Mouse (Mus musculus) hindbrain, embryonic 15.5 days (tissue): ENCODE results near the gene Apbb1. TPM values are rescaled to one million over a fixed set of nuclear protein-coding genes. Genes with fewer than 3 reads are reported as not detected.

Source experiments
- ATAC-seq: fragments of 200-750 bp; cut with Nextera tagmentation; 2 replicates; pipeline ENCODE4 v1.8.0; 2017; ENCODE audit warnings: low read depth, moderate number of reproducible peaks, moderate TSS enrichment; ENCODE audit not compliant: low FRiP score
- H3K27ac ChIP-seq: fragments of 300-500 bp; sonication (generic); replicated peaks from 2 replicates; pipeline ENCODE4 v1.5.1; 2015; ENCODE audit warnings: mild to moderate bottlenecking, inconsistent platforms
- H3K27me3 ChIP-seq: fragments of 300-500 bp; sonication (generic); 2 replicates; pipeline ENCODE4 v1.6.1; 2015; ENCODE audit warnings: control low read depth, inconsistent platforms
- H3K36me3 ChIP-seq: fragments of 300-500 bp; sonication (generic); 2 replicates; pipeline ENCODE4 v1.6.1; 2015; ENCODE audit warnings: control low read depth, inconsistent platforms
- H3K4me1 ChIP-seq: fragments of 300-500 bp; sonication (generic); replicated peaks from 2 replicates; pipeline ENCODE4 v1.6.1; 2015; ENCODE audit warnings: control low read depth, inconsistent platforms
- H3K4me2 ChIP-seq: fragments of 300-500 bp; sonication (generic); 2 replicates; pipeline ENCODE4 v1.6.1; 2015; ENCODE audit warnings: moderate library complexity, mild to moderate bottlenecking, inconsistent platforms
- H3K4me3 ChIP-seq: fragments of 300-500 bp; sonication (generic); 2 replicates; pipeline ENCODE4 v1.5.1; 2015; ENCODE audit warnings: mild to moderate bottlenecking, inconsistent platforms
- H3K9ac ChIP-seq: fragments of 300-500 bp; sonication (generic); 2 replicates; pipeline ENCODE4 v1.6.1; 2015; ENCODE audit warnings: inconsistent platforms
- H3K9me3 ChIP-seq: fragments of 300-500 bp; sonication (generic); 2 replicates; pipeline ENCODE4 v1.6.1; 2016; ENCODE audit warnings: control low read depth, inconsistent platforms
- WGBS: fragments of 180-500 bp; shearing (Covaris S2); methylation state at CpG from one replicate; pipeline ENCODE4 v1.1.7; 2015; 5-methylcytosine and 5-hydroxymethylcytosine counted together
- polyA plus RNA-seq: library from polyadenylated mRNA; unstranded; fragments of >200 nt; fragmentation: Nextera tagmentation; extraction: Ambion mirVana; gene quantifications from 2 replicates; pipeline ENCODE4 v1.2.1, GENCODE M21; 2015

Gene Apbb1
- polyA plus RNA-seq, 1 experiment from 2014 or later = 330 TPM

DNA sequence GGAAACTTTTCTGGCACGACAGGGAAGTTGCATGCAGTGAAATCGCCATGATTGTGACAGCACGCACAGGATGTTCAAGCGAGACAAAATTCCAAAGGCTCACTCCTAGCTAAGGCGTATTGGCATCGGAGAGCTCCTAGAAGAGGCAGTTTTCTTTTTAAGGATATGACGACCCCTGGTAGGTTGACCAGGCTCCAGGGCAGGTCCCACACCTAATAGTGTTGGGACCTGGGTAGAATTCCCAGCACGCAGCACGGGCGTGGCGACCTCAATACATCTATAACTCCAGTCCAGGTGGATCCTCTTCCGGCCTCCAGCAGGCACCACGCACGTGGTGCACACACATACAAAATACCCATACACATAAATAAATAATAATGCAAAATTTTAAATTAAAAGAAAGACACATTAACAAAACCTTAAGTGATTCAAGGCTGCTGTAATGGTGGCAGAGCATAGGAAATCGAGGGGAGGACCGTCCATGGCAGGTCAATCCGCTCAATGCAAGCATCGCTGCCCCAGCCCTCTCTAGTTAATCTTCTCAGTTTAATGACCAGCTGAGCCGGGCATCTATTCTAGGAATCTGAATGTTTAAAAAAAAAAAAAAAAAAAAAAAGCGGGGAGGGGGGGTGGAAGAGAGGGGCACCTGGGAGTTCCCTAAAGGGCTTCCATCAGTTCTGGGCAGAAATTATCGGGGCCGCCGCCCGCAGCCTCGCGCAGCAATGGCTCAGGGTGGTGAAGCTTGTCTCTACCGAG, 27.8 kb downstream of the Apbb1 start:
- peak; percentile 49 for ATAC-seq

DNA sequence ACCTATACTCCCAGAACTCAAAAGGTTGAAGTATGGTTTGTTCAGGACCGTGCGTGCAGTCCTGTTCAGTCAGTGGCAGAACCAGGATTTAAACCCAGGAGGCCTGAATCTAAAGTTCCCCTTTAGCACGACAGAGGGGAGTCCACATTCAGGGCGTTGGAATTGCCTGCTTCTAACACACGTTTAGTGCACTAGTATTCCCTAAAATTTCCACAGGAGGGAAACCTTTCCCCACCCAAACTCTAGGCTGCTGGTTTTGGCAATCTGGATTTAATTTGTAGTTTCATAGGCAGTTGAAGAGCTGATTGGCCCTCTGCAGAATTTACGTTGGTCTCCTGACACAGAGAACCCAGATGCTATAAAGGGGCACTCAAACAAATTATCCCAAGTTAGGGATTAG, 32.4 kb downstream of the Apbb1 start:
- Histone ChIP-seq H3K36me3 (no peaks in the 10 kb centered on the region), H3K27ac (no peak overlapping the region), H3K9ac (no peak overlapping the region), H3K27me3 (no peaks in the 10 kb centered on the region), H3K4me3 (no peak overlapping the region), H3K4me2 (no peak overlapping the region), H3K9me3 (no peaks in the 10 kb centered on the region), H3K4me1 (peaks cover 7% of the 10 kb centered on the region; the same call in 1 of the 2 replicates)
- WGBS = 56% methylated on average over 6 of the region's 6 CpGs
- no peak for ATAC-seq

More for the DNA sequence above, 27.8 kb downstream of the Apbb1 start:
- Histone ChIP-seq H3K4me3 (peak overlapping the region; percentile 70), H3K9ac (peak overlapping the region; percentile 74), H3K4me1 (peaks cover 33% of the 10 kb centered on the region), H3K4me2 (peak overlapping the region; percentile 78), H3K27me3 (no peaks in the 10 kb centered on the region), H3K27ac (peak overlapping the region; percentile 86), H3K36me3 (peaks cover 15% of the 10 kb centered on the region), H3K9me3 (no peaks in the 10 kb centered on the region)
- WGBS = 24% methylated on average over 27 of the region's 27 CpGs

DNA sequence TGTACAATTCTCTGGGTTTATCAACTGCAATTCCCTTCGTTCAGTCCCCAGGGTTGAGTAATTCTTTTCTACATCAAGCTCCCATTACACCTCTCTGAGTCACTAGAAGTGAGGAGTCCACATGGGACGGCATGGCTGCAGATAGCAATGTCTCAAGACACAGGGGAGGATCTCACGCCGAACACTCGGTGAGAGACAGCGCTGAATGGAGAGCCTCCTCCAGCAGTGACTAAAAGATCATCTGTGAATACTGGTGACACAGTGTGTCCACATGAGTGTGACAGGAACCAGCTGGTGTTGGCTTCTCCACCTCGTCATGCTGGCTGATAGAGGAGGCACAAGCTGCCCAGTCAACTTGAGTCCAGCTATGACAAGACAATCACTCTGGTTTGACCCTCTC, 33.5 kb downstream of the Apbb1 start:
- H3K27ac ChIP-seq = no peak overlapping the region
- H3K4me3 ChIP-seq = no peak overlapping the region
- H3K4me2 ChIP-seq = no peak overlapping the region
- H3K36me3 ChIP-seq = no peaks in the 10 kb centered on the region
- H3K9ac ChIP-seq = no peak overlapping the region
- WGBS = 74% methylated on average over 7 of the region's 7 CpGs
- 0 out of 2 replicates have a peak, but pooled peaks cover under 1% of the 10 kb centered on the region for H3K4me1 ChIP-seq
- no peaks in the 10 kb centered on the region for H3K27me3 ChIP-seq
- no peak for ATAC-seq
- no peaks in the 10 kb centered on the region for H3K9me3 ChIP-seq

DNA sequence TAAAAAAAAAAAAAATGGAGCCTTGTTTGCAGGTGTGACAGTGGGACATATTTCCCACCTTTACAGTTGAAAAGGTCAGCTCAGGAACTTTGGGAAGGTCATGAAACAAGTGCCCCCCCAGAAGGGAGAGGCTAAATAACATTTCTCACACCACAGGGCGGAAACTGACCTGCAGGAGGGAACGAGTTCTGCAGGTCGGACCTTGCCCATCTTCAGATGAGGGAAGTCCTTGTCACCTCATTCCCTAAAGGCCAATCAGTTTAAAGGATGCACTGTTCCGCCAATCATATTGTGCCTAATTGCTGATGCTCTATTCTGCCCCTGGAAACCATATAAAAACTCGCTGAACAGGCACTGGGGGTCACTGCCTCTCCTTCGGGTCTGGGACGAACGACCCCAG, 35.5 kb downstream of the Apbb1 start:
- no peak overlapping the region for H3K9ac ChIP-seq
- no peaks in the 10 kb centered on the region for H3K4me1 ChIP-seq
- ATAC-seq = no peak
- H3K4me2 ChIP-seq = no peak overlapping the region
- no peaks in the 10 kb centered on the region for H3K27me3 ChIP-seq
- no peak overlapping the region for H3K27ac ChIP-seq
- no peak overlapping the region for H3K4me3 ChIP-seq
- H3K9me3 ChIP-seq = no peaks in the 10 kb centered on the region
- no peaks in the 10 kb centered on the region for H3K36me3 ChIP-seq
- 75% methylated on average over 8 of the region's 8 CpGs for WGBS

GRCm38 (mm10) chr7:105534162-105534561, 47.3 kb downstream of the Apbb1 start:
- no peak for ATAC-seq
- Histone ChIP-seq H3K4me3 (no peak overlapping the region), H3K4me1 (no peaks in the 10 kb centered on the region), H3K4me2 (no peak overlapping the region), H3K27me3 (no peaks in the 10 kb centered on the region), H3K36me3 (no peaks in the 10 kb centered on the region), H3K27ac (no peak overlapping the region), H3K9me3 (no peaks in the 10 kb centered on the region), H3K9ac (no peak overlapping the region)
- WGBS = 80% methylated on average over 3 of the region's 3 CpGs

DNA sequence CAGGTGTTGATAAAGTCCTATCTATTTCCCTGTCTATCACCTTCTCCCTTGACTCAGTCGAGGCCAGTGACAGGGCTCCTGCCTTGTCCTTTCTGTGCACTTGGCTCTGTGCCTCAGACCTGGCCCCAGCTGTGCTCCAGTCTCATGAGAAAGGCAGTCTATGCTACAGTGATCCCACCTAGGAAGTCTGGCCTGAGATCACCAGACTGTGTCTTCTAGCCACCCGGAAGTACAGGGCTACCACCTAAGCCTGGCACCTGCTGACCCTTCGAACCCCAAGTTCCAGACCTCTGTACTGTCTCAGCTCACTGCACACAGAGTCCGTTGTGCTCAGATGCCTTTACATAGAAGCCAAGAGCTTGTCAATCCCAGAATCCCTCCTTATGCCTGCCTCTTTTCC, 53.4 kb downstream of the Apbb1 start:
- H3K4me1 ChIP-seq = no peaks in the 10 kb centered on the region
- no peak overlapping the region for H3K4me3 ChIP-seq
- no peak overlapping the region for H3K4me2 ChIP-seq
- 80% methylated on average over 4 of the region's 4 CpGs for WGBS
- no peaks in the 10 kb centered on the region for H3K36me3 ChIP-seq
- ATAC-seq = peak; percentile 32; the same call in 1 of the 2 replicates
- H3K27ac ChIP-seq = no peak overlapping the region
- no peaks in the 10 kb centered on the region for H3K9me3 ChIP-seq
- no peaks in the 10 kb centered on the region for H3K27me3 ChIP-seq
- H3K9ac ChIP-seq = no peak overlapping the region

GRCm38 (mm10) chr7:105527306-105527937, 54.0 kb downstream of the Apbb1 start:
- Histone ChIP-seq H3K9me3 (no peaks in the 10 kb centered on the region), H3K27ac (no peak overlapping the region), H3K9ac (no peak overlapping the region), H3K4me1 (no peaks in the 10 kb centered on the region), H3K4me3 (no peak overlapping the region), H3K36me3 (no peaks in the 10 kb centered on the region), H3K4me2 (no peak overlapping the region), H3K27me3 (no peaks in the 10 kb centered on the region)
- peak; percentile 83 for ATAC-seq
- WGBS = 70% methylated on average over 1 of the region's 1 CpGs

DNA sequence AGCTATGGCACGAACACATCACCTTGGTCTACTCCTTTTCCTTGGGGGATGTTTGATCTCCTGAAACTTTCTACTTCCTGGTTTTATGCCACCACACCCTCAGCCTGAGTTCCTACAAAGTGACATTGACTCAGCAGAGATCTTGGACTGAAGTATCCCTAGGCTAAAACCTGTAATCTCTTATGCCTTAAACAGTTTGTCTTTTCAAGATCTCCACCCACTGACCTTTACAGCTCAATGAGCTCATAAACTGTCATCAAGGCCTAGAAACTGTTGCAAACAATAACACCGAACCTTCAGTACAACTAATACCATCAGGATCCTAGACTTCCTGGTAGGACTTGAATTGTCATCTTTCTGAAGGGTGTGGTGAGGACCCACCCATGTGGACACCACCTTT, 57.2 kb downstream of the Apbb1 start:
- Histone ChIP-seq H3K27me3 (no peaks in the 10 kb centered on the region), H3K4me3 (no peak overlapping the region), H3K27ac (no peak overlapping the region), H3K36me3 (no peaks in the 10 kb centered on the region), H3K9me3 (no peaks in the 10 kb centered on the region), H3K4me2 (no peak overlapping the region), H3K4me1 (no peaks in the 10 kb centered on the region), H3K9ac (no peak overlapping the region)
- WGBS = 81% methylated on average over 2 of the region's 2 CpGs
- ATAC-seq = no peak

DNA sequence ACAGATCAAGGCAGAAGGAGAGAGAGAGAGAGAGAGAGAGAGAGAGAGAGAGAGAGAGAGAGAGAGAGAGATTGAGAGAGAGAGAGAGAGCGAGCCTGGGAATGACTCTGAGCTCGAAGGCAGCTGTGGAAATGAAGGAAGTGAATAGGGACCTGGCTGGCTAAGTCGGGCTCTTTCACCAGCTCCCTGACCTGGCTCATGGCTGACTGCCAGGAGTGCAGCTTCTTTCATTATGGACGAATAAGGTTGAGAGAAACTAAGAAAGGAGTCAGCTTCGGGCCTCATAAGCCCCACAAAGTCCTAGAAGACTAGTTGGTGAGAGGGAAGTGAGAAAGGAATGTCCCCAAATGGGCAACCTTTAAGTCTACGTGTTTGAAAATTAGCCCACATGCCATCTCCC, 61.3 kb downstream of the Apbb1 start:
- Histone ChIP-seq H3K27me3 (no peaks in the 10 kb centered on the region), H3K27ac (no peak overlapping the region), H3K9ac (no peak overlapping the region), H3K9me3 (no peaks in the 10 kb centered on the region), H3K4me3 (no peak overlapping the region), H3K36me3 (no peaks in the 10 kb centered on the region), H3K4me1 (peaks cover 1% of the 10 kb centered on the region; the same call in 1 of the 2 replicates), H3K4me2 (no peak overlapping the region)
- no peak for ATAC-seq
- WGBS = 59% methylated on average over 6 of the region's 6 CpGs

- Histone ChIP-seq H3K9ac (no peak overlapping the region), H3K27ac (no peak overlapping the region), H3K4me1 (peaks cover 6% of the 10 kb centered on the region), H3K4me3 (no peak overlapping the region), H3K27me3 (no peaks in the 10 kb centered on the region), H3K9me3 (no peaks in the 10 kb centered on the region), H3K36me3 (no peaks in the 10 kb centered on the region), H3K4me2 (no peak overlapping the region)
- WGBS = 83% methylated on average over 2 of the region's 2 CpGs
- ATAC-seq = no peak
Observed at GRCm38 (mm10) chr7:105519771-105520170, 61.7 kb downstream of the Apbb1 start.

GRCm38 (mm10) chr7:105519336-105519735, 62.1 kb downstream of the Apbb1 start:
- no peak overlapping the region for H3K9ac ChIP-seq
- peaks cover 8% of the 10 kb centered on the region for H3K4me1 ChIP-seq
- H3K27ac ChIP-seq = no peak overlapping the region
- no peak for ATAC-seq
- H3K4me2 ChIP-seq = no peak overlapping the region
- H3K9me3 ChIP-seq = no peaks in the 10 kb centered on the region
- no peaks in the 10 kb centered on the region for H3K27me3 ChIP-seq
- no peaks in the 10 kb centered on the region for H3K36me3 ChIP-seq
- H3K4me3 ChIP-seq = no peak overlapping the region
- 69% methylated on average over 11 of the region's 11 CpGs for WGBS

- peaks cover 13% of the 10 kb centered on the region for H3K4me1 ChIP-seq
- H3K27me3 ChIP-seq = no peaks in the 10 kb centered on the region
- H3K4me3 ChIP-seq = no peak overlapping the region
- 48% methylated on average over 9 of the region's 9 CpGs for WGBS
- no peaks in the 10 kb centered on the region for H3K9me3 ChIP-seq
- H3K4me2 ChIP-seq = no peak overlapping the region
- no peak for ATAC-seq
- H3K9ac ChIP-seq = no peak overlapping the region
- H3K36me3 ChIP-seq = no peaks in the 10 kb centered on the region
- H3K27ac ChIP-seq = no peak overlapping the region
Observed at GRCm38 (mm10) chr7:105516669-105517360, 64.6 kb downstream of the Apbb1 start.
